Mouse (Mus musculus) embryonic facial prominence, embryonic 10.5 days (tissue): ENCODE data around the gene Galnt18. TPM values are rescaled to one million over a fixed set of nuclear protein-coding genes. Genes with fewer than 3 reads are reported as not detected.
A peak's percentile ranks its signal among the peaks of the same experiment; 100 is the strongest.

Experiments used
- DNase-seq: peaks from one replicate; pipeline ENCODE4 v3.0.0-alpha.2; 2017; ENCODE audit warnings: low spot score
- H3K27ac ChIP-seq: fragments of 300-500 bp; sonication (generic); replicated peaks from 2 replicates; pipeline ENCODE4 v1.5.1; 2016; ENCODE audit warnings: mild to moderate bottlenecking
- H3K27me3 ChIP-seq: fragments of 300-500 bp; sonication (generic); replicated peaks from 2 replicates; pipeline ENCODE4 v1.6.1; 2016; ENCODE audit warnings: low read depth, mild to moderate bottlenecking; ENCODE audit not compliant: poor library complexity, severe bottlenecking
- H3K36me3 ChIP-seq: fragments of 300-500 bp; sonication (generic); replicated peaks from 2 replicates; pipeline ENCODE4 v1.6.1; 2016; ENCODE audit warnings: mild to moderate bottlenecking, moderate library complexity
- H3K4me1 ChIP-seq: fragments of 300-500 bp; sonication (generic); 2 replicates; pipeline ENCODE4 v1.6.1; 2016
- H3K4me3 ChIP-seq: fragments of 300-500 bp; sonication (generic); 2 replicates; pipeline ENCODE4 v1.5.1; 2016; ENCODE audit warnings: mild to moderate bottlenecking, moderate library complexity
- H3K9me3 ChIP-seq: fragments of 300-500 bp; sonication (generic); 2 replicates; pipeline ENCODE4 v1.6.1; 2016; ENCODE audit warnings: mild to moderate bottlenecking
- WGBS: fragments of 180-500 bp; shearing (Covaris S2); methylation state at CpG from one replicate; pipeline ENCODE4 v1.1.7; 2016; 5-methylcytosine and 5-hydroxymethylcytosine counted together
- polyA plus RNA-seq: library from polyadenylated mRNA; unstranded; fragments of >200 nt; fragmentation: Nextera tagmentation; extraction: Ambion mirVana; gene quantifications from 2 replicates; pipeline ENCODE4 v1.2.1, GENCODE M21; 2016

Gene Galnt18
- polyA plus RNA-seq, 1 experiment from 2014 or later, result 9.9 TPM

DNA sequence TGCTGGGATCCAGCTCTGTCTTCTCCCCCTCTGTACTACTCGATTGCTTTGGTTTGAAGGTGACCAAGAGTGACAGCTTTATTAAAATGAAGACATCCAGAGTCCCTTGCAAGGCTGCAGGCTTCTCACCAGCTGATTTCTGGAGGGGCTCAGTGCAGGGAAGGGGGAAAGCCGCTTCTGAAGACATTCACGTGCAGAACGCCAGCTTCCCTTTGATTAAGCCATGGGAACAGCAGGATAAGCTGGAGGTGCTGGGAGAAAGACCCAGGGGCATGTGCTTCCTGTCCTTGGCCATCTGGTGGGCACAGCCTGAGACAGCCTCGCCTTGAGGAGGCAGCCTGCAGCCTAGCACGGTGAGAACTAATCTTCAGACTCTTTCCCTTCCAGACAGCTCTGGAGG lies 17.0 kb downstream of the Galnt18 start:
- 57% methylated on average over 6 of the region's 6 CpGs for WGBS

DNA sequence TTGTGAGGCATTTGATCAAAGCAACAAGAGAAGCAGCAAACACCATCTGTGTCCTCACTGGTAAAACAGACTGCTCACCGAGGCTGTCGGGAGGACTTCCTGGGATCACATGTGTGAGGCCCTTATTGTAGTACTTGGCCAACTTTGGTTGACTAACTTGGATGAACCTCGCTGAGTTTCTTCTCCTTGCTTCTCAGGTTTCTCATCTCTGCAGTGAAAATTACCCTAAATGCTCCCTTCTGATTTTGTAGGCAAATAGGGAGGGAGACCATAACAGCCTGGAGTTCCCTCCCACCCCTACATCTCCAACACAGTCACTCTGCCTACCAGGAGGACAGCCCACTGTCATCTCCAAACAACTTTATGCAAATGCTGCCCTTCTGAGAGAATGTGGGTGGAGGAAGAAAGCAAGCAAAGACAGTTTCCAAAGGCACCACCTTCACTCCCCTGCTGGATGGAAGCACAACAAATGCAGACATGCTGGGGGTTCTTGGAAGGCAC lies 31.2 kb downstream of the Galnt18 start:
- no peaks in the 10 kb centered on the region for H3K36me3 ChIP-seq
- DNase-seq, result no peak
- H3K4me3 ChIP-seq, result no peak overlapping the region
- H3K9me3 ChIP-seq, result no peaks in the 10 kb centered on the region
- H3K27me3 ChIP-seq, result no peaks in the 10 kb centered on the region
- peaks cover 3% of the 10 kb centered on the region; the same call in 1 of the 2 replicates for H3K4me1 ChIP-seq
- 82% methylated on average over 3 of the region's 3 CpGs for WGBS
- no peak overlapping the region for H3K27ac ChIP-seq

More for the DNA sequence above, 17.0 kb downstream of the Galnt18 start:
- Histone ChIP-seq H3K36me3 (no peaks in the 10 kb centered on the region), H3K27ac (no peak overlapping the region; the same call in 1 of the 2 replicates), H3K9me3 (no peaks in the 10 kb centered on the region), H3K4me1 (peaks cover 13% of the 10 kb centered on the region), H3K4me3 (no peak overlapping the region), H3K27me3 (no peaks in the 10 kb centered on the region)
- DNase-seq, result no peak

DNA sequence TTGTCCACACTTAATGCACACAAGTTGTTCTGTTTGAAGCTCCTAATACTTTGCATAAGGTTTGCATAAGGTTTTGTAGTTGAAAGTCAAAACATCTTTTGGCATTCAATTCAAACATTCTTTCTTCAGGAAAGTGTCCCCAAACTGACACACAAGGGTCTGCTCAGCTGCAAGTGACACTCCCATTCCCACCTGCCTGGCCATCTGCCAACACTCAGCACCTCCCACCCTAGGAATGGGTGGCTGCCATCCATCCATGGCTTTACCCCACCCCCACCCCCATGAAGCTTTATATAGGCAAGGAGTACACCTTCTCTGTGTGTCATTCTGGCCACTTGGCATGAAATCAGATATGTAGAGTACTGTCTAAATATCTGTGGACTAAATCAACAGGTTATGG lies 35.0 kb downstream of the Galnt18 start:
- no peak overlapping the region for H3K4me3 ChIP-seq
- H3K27me3 ChIP-seq, result no peaks in the 10 kb centered on the region
- H3K36me3 ChIP-seq, result no peaks in the 10 kb centered on the region
- H3K27ac ChIP-seq, result no peak overlapping the region
- no peak for DNase-seq
- H3K9me3 ChIP-seq, result no peaks in the 10 kb centered on the region
- H3K4me1 ChIP-seq, result peaks cover 17% of the 10 kb centered on the region

DNA sequence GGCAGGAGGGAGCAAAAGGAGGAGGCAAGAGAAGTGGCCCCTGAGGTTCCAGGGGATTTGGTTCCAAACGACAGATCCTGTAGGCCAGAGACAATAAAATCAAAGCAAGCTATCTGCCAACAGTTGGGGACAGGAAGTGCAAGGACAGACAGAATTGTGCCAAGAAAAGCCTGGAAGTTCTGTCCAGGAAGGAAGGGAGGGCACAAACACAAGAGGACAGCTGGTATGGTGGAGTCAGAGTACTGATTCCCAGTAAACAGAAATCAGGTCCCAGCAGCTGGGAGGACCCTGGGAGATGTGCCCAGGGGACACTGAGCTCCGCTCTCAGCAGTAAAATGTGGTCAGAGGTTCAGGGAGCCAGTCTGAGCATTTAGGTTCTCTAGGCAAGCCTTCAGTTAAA lies 38.2 kb downstream of the Galnt18 start:
- Histone ChIP-seq H3K4me1 (peaks cover 36% of the 10 kb centered on the region), H3K4me3 (no peak overlapping the region), H3K27me3 (no peaks in the 10 kb centered on the region), H3K27ac (peak overlapping the region; percentile 30; the same call in 1 of the 2 replicates), H3K9me3 (no peaks in the 10 kb centered on the region), H3K36me3 (no peaks in the 10 kb centered on the region)
- no peak for DNase-seq
- WGBS, result 58% methylated on average over 2 of the region's 2 CpGs

DNA sequence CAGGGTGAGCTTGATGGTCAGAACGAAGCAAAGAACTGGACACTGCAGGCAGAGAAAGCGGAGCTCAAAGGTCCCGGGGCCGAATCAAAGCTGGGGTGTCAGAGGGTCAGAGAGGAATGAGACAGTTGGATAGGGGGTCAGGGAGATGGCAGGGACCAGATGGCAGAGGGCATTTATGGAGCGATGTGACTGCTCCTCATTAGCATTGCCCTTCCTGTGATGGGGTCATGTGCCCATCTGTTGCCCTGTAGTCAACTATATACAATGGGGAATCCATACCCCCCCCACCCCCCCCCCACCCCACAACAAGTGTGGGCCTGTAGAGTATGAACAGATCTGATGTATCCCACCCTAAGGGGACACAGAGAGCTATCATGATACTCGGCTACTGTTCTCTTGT lies 39.7 kb downstream of the Galnt18 start:
- Histone ChIP-seq H3K27me3 (no peaks in the 10 kb centered on the region), H3K4me1 (peaks cover 36% of the 10 kb centered on the region), H3K4me3 (no peak overlapping the region), H3K27ac (peak overlapping the region; percentile 19; the same call in 1 of the 2 replicates), H3K36me3 (no peaks in the 10 kb centered on the region), H3K9me3 (no peaks in the 10 kb centered on the region)
- 48% methylated on average over 6 of the region's 6 CpGs for WGBS
- DNase-seq, result peak; percentile 13

DNA sequence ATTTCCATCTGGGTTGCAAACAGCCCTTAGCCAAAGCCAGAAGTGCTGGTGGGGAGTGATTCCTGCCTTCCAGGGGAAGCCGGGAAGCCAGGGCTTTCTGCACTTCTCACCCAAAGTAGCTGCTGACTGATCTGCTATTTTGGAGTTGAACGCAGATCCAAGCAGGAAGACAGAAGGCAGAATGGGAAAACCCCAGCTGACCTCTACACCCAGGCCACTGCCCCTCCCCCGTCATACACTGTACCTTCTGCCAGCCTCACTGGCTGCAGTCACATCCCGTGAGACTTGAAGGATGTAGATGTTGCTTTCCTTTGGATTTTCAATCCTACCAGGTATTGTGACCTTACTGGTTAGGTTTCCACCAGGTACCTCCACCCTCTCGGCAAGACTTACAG lies 40.4 kb downstream of the Galnt18 start:
- peak; percentile 23 for DNase-seq
- no peaks in the 10 kb centered on the region for H3K36me3 ChIP-seq
- peak overlapping the region; percentile 19; the same call in 1 of the 2 replicates for H3K27ac ChIP-seq
- WGBS, result 54% methylated on average over 5 of the region's 5 CpGs
- H3K9me3 ChIP-seq, result no peaks in the 10 kb centered on the region
- H3K4me1 ChIP-seq, result peaks cover 33% of the 10 kb centered on the region
- H3K27me3 ChIP-seq, result no peaks in the 10 kb centered on the region
- no peak overlapping the region for H3K4me3 ChIP-seq

DNA sequence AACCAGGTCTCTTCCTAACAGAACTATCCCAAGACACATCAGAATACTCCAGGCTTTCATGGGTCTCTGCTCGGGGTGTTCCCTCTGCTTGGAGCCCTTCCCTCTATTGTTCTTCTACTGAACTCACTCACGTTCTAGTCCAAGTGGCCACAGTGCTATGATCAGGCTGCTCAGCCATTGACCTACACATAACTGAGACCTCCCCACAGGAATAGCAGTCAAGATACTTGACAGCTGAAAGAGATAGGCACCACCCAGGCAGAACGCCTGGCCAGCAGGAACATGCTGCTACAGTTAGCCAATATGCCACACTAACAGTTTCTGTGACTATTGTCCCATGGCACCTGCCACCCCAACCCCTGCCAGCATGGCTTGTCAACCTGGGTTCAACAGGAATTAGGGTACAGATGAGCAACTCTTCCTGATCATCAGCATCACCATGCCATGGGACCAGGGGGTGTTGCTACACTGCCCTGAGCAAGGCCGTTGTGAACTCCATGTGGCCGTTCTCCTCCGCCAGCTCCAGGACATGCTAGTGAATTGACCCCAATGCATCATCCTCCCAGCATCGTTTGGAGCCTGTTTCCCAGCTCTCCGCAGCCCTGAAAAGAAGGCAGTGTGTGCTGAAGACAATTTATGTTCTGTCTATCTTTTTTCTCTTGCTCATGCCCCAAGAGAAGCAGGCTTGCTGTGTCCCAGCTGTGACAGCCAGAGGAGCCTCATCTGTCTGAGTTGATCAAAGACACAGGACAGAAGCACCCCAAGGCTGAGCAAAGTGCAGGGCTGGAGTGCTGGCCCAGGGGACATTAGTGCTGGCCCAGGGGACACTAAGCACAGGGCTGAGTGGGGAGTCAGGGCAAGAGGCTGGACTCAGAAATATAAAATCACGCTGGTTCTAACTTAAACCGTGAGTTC lies 41.1 kb downstream of the Galnt18 start:
- H3K4me3 ChIP-seq, result no peak overlapping the region
- H3K27ac ChIP-seq, result peak overlapping the region; percentile 57; the same call in 1 of the 2 replicates
- no peaks in the 10 kb centered on the region for H3K36me3 ChIP-seq
- 77% methylated on average over 10 of the region's 10 CpGs for WGBS
- DNase-seq, result no peak
- no peaks in the 10 kb centered on the region for H3K9me3 ChIP-seq
- peaks cover 33% of the 10 kb centered on the region for H3K4me1 ChIP-seq
- H3K27me3 ChIP-seq, result no peaks in the 10 kb centered on the region

DNA sequence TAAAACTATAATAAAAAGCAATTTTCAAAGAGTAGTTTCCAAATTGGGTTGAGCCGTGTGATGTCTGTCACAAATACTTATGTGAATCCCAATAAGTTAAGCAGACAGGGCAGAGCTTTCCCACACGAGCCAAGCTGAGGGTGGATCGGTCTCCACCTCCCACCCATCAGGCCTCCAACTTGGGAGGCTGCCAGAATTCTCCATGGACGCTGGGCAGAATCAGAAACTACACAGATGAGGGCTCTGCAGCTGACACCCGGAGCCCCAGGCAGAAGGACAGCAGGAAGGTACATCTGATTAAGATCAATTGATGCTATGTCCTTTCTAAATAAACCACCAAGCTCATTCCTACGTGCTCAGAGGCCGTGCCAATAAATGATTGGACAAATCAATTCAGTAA lies 42.4 kb downstream of the Galnt18 start:
- Histone ChIP-seq H3K4me1 (peaks cover 33% of the 10 kb centered on the region), H3K4me3 (no peak overlapping the region), H3K27me3 (no peaks in the 10 kb centered on the region), H3K27ac (no peak overlapping the region), H3K36me3 (no peaks in the 10 kb centered on the region), H3K9me3 (no peaks in the 10 kb centered on the region)
- no peak for DNase-seq
- 81% methylated on average over 7 of the region's 7 CpGs for WGBS

DNA sequence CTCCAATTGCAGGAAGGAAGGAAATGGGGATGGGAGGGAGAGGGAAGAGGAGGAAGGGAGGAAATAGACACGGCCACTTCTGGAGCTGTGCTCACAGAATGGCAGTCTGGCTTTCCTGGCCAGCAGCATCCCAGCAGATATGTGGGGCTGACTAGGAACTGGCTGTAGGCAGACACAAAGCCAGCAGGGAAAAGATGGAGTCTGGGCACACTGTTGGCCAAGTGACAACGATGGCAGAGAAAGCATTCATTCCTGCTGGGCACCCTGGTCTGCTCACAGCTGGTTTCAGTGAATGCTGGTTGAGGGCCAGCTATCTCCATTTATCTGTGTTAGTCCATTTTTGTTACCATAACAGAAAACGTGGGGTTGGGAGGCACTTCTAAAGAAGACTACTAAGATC lies 43.4 kb downstream of the Galnt18 start:
- no peak overlapping the region for H3K4me3 ChIP-seq
- no peaks in the 10 kb centered on the region for H3K27me3 ChIP-seq
- DNase-seq, result no peak
- peaks cover 33% of the 10 kb centered on the region for H3K4me1 ChIP-seq
- WGBS, result 72% methylated on average over 3 of the region's 3 CpGs
- no peaks in the 10 kb centered on the region for H3K36me3 ChIP-seq
- H3K9me3 ChIP-seq, result no peaks in the 10 kb centered on the region
- no peak overlapping the region for H3K27ac ChIP-seq

DNA sequence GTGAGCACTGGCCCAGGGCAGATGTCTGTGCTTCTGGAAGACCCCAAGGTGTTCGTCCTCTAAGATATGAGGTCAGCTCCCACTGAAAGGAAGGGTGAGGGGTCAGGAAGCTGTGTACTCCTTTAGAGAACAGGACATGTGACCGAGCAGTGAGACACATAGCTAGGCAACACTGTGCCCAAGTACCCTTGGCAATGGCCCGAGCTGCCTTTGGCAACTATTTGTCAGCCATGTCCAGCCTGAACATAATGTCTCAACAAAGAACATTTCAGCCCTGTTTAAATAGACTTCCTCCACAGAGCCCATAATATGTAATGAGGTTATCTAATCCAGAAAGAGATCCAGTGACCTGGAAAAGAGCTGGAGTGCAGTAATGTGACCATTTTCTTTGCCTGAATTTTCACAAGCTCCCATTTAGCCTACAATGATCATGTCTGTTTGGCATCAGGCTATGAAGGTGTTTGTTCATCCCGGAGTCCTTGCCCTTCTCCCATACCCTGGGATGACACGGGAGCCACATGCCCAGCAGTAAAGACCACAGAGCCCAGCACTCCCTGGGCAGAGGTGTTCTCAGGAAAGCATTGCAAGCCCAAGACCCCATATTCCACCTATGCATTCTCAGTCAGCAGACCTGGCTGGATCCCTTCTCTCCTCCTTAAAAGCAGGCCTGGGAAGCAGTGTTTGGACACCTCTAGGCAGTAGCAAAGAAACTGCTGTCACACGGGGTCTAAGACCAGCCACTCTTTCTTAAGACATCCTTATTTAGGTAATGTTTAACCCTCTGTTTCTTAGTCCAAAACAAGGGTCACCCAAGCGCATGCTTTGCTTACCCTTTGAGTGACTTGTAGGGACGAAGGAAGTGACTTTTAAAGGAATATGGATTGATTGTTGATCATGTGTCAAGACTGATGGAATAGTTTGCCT lies 49.2 kb downstream of the Galnt18 start:
- Histone ChIP-seq H3K4me3 (no peak overlapping the region), H3K4me1 (peaks cover 4% of the 10 kb centered on the region; the same call in 1 of the 2 replicates), H3K27ac (no peak overlapping the region), H3K9me3 (no peaks in the 10 kb centered on the region), H3K36me3 (no peaks in the 10 kb centered on the region), H3K27me3 (no peaks in the 10 kb centered on the region)
- 87% methylated on average over 8 of the region's 8 CpGs for WGBS
- DNase-seq, result no peak

DNA sequence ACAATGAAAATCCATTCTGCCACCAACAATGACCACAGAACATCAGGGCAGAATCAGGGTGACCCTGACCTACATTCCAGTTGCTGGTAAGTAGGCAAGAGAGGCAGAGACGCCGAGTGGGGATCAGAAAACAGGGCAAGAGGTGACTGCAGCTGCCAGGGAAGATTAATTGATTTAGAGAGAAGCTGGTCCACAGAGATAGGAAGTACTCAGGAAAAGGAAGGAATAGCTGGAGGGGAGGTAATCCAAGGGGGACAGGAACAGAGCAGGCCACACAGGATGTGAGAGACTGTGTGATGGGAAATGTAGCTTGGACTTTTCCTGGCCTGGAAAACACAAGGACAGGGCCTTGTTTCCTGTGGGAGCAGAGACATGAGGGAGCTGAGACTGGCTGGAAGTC lies 52.8 kb downstream of the Galnt18 start:
- Histone ChIP-seq H3K9me3 (no peaks in the 10 kb centered on the region), H3K27ac (no peak overlapping the region; the same call in 1 of the 2 replicates), H3K36me3 (no peaks in the 10 kb centered on the region), H3K4me3 (no peak overlapping the region), H3K27me3 (no peaks in the 10 kb centered on the region), H3K4me1 (peaks cover 4% of the 10 kb centered on the region; the same call in 1 of the 2 replicates)
- 52% methylated on average over 2 of the region's 2 CpGs for WGBS
- no peak for DNase-seq

DNA sequence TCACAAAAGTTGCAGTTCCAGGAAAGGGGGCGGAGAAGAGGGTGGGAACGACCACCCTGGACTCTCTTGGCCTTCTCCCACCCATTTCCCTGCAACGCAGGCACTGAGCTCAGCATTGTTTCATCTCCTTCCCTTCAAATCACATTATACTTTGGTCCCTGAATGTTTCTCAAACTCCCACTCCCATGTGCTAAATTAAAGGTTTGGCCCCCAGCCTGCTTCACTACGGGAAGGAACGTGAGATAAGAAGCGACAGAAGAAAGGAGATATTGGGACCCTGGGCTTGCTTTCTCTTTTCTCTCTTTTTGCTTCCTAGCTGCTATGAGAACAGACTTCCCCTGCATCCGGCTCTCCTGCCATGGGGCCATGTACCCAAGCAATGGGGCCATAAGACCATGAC lies 55.0 kb downstream of the Galnt18 start:
- Histone ChIP-seq H3K4me1 (peaks cover 15% of the 10 kb centered on the region; the same call in 1 of the 2 replicates), H3K4me3 (no peak overlapping the region), H3K27ac (no peak overlapping the region; the same call in 1 of the 2 replicates), H3K36me3 (no peaks in the 10 kb centered on the region), H3K9me3 (no peaks in the 10 kb centered on the region), H3K27me3 (no peaks in the 10 kb centered on the region)
- no peak for DNase-seq
- 76% methylated on average over 7 of the region's 7 CpGs for WGBS
